Mouse (Mus musculus): Measurements from ENCODE around the gene Afap1.

The Afap1 gene

DNA sequence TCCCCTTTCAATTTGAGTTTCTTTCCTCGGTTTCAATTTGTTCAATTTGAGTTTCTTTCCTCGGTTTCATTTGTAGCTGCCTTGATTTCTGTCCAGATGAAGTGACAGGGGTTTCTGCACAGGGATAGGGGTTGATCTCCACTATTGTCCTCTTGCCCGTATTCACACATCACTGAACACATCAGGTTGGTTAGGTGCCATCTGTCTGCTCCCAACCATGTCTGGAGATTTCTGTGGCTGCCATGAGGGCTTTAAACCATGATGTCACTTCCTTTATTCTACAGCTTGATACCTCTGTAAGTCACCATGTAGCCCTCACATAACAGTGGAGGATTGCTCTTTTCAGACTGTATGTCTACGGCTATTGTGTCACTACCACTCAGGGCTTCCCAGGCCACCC lies 4.0 kb downstream of the Afap1 start:
- DNase-seq (ENCODE audit: low read depth, low spot score) = no peak

DNA sequence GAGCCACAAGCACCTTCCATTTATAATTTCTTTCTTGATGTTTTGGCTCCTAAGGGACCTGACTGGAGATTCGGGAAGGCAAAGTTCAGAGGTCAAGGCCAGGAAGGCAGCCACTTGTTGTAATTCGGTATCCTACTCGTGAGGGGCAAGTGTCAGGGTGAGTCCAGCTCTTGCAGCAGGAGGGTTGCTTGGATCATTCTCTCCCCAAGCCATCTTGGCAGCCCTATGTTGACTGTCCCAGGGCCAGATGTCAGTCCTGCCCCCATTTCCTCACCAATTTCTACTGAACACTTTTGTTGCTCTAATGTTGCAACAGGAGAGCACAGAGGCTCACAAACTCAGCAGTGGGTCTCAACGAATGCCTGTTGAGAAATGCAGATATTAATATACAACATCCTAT lies 5.0 kb downstream of the Afap1 start:
- no peak for DNase-seq (ENCODE audit: low read depth, low spot score)

DNA sequence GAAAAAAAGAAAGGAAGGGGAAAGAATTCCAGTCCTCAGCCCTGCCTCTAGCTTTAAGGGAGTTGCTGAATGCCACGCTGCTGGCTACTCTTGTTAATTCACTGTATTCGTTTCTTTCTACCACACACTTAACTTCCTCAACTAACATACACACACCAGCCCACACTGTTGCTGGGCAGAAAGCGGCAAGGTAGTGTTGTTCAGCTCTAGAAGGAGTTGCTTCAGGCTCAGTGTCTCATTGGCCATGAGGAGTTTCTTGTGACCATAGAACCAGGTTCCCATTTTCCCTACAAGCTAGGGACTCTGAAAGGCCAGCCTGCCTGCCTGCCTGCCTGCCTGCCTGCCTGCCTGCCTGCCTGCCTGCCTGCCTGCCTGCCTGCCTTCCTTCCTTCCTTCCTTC lies 5.9 kb downstream of the Afap1 start:
- DNase-seq (ENCODE audit: low read depth, low spot score) = no peak

DNA sequence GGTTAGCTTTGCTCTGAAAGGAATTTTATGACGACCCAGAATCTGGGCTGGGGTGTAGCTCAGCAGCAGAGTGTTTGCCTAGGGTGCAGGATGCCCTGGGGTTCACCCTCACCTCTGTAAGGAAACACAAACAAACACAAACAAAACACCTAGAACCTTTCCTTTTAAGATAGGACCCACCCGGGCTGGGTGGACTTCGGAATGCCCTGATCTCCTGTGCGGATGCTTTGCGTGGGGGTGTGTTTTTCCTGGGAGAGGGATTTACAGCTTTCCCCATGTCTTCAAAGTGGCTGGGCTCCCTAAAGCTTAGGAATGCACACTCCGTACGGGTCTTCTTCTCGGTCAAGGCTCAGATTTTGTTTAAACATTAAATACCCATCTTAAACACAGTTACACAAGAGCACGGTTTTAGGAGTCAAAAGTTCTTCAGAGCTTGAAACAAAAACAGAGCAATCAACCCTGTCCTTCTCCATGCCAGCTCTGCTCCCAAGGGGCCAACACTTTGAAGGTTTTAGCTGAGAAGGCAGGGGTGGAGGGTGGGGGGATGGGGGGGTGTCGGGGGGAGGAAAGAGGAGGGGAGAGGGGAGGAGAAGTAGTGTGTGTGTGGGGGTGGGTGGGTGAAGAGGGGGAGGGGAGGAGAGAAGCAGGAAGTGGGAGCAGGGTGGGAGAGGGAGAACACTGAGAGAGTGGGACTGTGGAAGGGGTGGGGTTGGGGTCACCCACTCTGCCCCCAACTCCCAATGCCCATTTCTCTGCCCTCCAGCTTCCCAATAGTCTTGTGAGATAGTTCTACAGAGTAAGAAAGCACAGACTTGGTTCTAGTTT lies 7.5 kb downstream of the Afap1 start:
- no peak for DNase-seq (ENCODE audit: low read depth, low spot score)

DNA sequence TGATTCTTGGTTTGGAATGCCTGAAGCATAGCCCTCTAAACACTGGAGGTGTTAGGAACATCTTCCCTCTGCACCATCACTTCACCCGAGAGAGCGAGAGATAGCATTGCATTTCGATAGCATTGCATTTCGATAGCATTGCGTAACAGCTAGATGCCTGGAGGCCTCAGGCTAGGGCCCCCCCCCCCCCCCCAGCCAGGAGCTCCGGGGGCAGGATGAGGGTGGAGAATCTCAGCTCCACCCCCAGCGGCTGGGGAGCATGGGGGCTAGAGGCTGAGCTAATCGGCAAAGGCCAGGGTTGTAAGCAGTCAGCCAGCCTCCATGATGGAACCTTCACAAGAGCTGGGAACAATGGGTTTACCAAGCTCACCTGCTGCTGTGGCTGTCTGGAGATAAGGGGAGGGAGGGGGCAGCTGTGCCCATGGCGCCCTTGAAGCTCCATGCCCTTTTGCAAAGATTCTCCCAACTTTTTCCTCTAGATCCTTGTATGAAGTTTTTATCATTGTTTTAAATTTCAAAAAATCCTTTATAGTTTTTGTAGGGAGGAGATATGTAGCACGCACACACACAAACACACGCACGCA lies 8.2 kb downstream of the Afap1 start:
- no peak for DNase-seq (ENCODE audit: low read depth, low spot score)

DNA sequence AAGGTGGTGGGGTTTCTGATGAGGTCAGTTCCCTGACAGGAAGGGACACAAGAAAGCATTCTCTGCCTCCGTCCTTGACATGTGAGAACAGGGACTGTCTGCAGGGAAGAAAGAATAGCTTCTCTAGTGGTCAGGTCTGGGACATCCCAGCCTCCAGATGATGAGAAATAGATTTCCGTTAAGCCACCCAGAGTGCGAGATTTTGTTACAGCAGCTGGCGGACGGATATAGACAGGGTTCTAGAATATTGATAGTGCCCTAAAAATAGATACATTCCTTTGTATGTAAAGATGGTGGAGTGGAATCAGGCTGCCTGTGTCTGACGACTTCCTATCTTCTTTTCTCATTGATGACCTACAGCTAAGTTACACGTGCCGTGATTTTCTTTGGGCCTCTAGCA lies 10.3 kb downstream of the Afap1 start:
- no peak for DNase-seq (ENCODE audit: low read depth, low spot score)

DNA sequence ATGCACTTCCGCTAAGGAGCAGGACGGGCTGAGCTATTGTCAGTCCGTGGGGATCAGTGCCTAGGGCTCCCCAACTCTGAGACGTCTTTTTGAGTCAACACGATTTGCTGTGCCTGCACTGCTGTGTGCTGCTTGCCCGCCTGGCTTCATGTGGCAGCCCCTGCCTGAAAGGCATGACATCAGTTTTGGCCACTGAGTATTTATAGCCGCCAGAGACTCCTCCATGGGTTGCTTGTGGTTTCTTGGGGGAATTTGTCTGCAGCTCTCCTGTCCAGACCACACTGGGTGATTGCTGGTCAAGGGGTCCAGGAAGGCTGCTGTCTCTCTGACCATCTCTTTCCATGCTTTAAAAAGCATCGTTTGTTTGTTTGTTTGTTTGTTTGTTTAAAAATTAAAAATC lies 12.2 kb downstream of the Afap1 start:
- DNase-seq (ENCODE audit: low read depth, low spot score) = no peak

DNA sequence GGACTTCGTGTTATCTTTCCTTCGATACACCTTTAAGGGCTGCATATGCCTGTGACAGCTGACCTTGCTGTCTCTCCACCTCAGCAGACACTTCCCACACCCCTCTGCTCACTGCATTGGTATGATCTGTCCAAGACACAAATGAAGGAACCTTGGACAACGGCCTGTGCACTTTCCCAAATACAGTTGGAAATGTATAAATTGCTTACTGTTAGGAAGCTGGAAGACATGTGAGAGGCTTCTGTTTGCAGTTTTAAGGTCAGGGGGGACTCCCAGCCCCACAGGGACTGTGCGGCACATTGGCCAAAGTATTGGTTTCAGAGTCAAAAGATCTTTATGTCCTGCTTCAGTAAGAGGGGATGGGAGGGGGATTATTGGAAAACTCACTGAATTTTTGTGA lies 14.0 kb downstream of the Afap1 start:
- no peak for DNase-seq (ENCODE audit: low read depth, low spot score)

DNA sequence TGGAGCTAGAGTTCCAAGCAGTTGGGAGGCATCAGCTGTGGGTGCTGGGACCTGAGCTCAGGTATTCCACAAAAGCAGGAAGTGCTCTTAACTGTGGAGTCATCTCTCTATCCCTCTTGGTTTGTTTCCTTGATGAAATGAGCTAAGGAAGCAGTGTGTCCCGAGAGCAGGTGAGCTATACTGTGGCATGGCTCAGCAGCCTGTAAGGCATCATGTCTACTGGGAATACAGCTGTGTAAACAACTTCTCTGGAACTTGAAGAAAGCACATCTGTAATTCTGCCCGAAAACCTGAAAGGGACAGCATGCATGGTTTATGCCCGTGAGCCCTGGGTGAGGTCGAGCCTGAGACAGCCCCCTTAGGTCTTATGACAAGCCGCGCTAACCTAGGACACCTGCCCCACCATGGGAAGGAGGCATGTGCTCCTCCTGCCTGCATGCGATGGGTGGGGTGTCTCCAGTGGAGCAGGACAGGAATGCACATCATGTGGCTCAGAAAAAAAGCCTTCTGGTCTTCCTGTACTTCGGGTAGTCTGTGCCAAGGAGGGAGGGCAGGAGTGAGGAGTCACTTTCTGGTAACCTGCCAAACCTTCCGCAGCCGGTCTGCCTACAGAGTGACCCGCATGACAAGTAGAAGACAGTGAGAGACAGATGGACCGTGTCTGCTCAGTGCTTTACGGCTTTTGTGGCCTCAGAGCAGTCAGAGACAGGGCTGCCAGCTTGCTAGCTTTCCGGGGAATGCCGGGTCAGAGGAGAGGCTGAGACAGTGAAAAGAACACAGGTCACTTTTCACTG lies 14.7 kb downstream of the Afap1 start:
- DNase-seq (ENCODE audit: low read depth, low spot score) = peak; percentile 58

DNA sequence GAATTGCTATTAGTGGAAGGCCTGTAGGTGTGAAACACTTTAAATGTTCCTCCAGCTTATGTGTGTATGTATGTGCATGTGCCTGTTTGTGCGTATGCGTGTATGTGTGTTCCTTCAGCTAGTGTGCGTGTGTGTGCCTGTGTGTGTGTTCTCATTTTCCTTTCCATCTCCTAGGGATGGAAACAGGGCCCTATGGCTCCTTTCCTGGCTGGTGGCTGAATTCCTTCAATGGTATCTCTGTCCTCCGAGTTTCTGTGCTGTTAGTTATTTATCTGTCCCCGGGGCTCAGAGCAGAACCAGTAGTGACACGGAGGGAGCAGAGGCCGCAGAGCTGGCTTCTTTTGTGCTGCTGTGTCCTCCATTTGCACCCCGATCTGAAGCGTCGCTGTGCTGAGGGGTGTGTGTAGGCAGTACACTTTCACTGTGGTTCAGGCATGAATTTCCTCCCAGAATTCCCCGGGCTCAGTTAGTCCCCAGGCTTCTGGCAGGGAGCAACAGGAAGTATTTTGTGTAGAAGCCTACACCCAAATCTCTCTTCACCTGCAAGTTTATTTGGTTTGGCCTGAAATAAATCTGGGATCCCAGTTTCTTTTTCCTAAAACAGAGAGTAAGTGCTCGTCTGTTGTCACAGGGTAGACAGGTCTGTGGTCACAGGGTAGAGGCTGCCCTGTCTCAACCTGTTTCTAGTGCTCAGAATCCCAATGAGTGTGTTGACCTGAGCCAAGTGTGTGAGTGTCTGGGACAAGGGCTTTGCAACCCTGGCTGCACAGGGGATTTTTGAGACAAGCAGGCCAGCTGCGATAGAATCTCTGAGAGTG lies 15.7 kb downstream of the Afap1 start:
- DNase-seq (ENCODE audit: low read depth, low spot score) = no peak

DNA sequence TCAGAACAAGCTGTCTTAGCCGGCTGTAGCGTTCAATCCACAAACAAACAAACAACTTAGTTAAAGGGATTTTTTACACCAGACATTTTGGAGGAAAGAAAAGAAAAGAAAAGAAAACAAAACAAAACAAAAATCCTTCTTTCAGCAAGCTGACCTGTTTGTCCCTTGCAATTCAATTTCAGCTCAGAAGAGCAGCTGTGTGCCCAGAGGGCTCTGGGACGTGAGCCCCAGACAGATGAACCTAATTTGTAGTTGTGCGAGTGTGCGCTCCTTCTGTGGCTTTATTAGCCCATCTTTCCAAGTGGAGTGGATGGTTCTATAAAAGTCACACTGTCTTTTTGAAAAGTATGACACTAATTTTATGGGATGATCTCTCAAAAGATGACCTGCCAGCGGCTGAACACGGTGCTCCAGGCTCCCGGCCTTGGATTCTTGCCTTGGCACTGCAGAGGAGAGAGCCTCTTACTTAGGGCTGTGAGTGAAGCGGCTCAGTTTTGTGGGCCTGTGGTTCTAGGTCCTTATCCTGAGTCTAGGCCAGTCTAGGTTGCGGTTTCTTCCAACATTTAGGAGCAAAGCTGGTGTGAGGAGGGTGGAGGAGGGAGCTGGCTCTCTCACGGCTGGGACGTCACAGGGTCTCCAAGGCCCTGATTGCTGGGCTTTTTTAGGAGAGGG lies 22.6 kb downstream of the Afap1 start:
- DNase-seq (ENCODE audit: low read depth, low spot score) = no peak

DNA sequence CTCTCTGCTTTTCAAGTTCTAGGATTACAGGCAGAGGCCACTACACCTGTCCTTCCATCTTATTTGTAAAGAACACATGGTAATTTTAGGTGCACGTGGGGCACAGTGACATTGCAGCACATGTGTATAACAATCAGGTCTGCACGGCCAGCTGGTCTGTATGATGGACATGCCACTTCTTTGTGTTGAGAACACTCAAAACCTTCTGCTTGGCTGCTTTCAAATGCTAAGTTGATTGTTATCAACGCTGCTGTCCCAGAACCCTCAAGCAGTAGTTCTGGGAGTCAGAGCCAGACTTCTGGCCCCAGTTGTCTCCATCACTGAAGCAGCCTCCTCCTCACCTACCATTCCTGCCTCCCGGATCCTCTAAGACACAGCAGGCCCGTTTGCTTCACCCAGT lies 23.5 kb downstream of the Afap1 start:
- DNase-seq (ENCODE audit: low read depth, low spot score) = no peak

DNA sequence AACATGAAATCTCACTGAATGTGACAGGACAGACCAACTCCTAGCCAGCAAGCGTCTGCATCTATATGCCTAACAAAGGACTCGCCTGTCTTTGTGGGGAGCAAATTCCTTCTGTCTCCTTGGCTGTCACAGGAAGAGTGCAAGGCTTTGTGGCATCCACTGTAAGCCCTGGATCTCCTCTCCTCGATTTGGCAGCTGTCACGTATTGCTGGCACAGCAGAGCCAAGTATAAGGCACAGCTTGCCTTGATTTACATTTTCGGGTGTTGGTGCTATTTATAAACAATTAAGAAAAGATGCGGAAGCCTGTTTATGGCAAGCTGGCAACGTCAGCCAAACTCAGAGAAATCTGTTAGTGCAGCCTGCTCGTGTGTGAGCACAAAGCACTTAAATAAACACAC lies 25.3 kb downstream of the Afap1 start:
- DNase-seq (ENCODE audit: low read depth, low spot score) = peak; percentile 60

DNA sequence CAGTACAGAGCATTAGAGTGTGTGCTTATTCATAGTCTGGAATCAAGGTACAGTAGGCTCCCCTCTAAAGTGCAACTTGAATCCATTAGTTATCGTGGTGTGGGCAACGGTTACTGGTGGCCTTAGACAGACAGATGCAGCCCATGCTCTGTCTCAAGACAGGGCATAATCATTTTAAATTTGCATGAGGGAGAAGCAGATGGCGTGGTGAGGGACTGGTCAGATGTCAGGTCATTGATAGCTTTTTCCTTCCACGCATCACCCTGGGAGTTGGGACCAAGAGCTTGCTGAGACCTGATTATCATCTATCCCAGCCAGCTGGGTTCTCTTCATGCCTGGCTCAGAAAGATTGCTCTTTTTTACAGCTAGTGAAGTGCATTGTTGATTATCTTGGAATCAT lies 27.0 kb downstream of the Afap1 start:
- DNase-seq (ENCODE audit: low read depth, low spot score) = no peak

DNA sequence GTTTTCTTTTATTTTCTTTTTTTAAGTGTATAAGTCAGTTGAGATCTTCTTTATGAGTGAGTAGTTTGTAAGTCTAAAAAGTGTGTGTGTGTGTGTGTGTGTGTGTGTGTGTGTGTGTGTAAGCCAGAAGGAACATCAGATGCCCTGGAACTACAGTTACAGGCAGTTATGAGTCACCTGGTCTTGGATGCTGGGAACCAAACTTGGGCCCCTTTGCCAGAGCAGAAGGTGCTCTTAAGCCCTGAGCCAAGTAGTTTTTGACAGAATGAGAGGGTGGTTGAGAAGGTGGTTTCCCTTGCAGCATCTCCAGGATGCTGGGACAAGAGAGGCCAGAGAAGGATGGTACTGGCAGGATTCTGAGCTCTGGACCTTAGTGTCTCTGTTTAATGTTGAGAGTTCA lies 27.4 kb downstream of the Afap1 start:
- DNase-seq (ENCODE audit: low read depth, low spot score) = no peak

DNA sequence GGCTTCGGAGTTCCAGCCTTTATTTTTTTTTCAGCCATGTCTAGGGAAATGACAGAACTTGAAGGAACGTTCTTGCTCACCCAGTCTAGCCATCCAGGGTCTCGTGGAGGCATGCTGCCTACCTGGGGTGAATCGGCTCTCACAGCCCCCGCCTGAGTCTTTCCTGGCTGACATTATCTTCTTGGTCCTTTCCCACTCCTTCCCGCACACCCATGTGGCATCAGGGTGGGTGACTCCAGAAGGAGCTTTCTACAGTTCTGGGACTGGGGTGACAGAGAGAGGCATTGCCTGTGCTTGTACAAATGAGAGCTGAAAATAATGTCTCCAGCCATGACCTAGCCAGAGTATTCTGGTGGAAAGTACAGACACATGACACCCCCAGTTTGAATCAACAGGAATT lies 28.0 kb downstream of the Afap1 start:
- no peak for DNase-seq (ENCODE audit: low read depth, low spot score)

DNA sequence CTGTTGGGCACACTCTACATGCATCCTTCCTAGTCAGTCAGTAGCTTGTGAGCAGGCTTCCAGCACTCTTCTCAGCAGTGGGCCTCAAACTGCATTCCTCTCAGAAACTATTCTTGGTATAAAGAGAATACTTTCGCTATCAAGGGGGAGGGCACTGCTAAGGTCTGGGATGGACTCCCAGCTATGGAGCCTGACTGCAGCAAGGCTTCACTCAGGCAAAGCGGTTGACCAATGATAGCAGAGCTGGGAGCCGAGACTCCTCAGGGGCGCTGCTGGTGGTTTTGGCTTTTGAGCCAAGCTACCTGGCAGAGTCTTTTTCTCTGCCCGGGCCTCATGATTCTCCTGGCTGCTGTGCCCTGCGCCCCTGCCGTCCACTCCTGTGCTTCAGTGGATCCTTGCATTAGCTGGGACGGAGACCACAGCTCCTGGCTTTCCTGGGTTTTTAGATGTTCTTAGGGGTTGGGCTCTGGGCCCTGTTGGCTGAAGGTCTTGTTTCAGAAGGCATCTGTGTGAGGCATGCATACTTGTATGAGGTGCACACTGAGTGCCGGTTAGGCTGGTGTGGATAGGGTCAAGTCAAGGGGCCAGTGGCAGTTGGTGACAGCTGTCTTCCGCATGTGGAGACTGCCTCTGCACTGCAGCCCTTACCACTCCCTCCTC lies 28.6 kb downstream of the Afap1 start:
- no peak for DNase-seq (ENCODE audit: low read depth, low spot score)

DNA sequence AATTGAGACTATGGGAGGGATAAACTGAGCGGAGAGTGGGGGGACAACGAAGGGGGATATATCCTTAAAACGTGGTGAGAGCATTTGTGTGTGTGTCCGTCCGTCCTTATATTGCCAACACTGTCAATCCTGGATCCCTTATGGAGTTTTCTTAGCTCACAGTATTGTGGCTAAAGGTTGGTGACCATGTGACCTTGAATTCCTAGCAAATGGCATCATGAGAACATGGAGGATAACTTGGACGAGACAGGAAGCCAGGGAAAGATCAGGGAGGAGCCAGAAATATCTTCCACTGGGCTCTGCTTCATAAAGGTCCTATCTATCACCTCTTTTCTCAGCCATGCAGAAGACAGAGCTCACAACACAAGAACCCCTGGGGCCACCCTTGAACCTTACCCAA lies 30.3 kb downstream of the Afap1 start:
- no peak for DNase-seq (ENCODE audit: low read depth, low spot score)

DNA sequence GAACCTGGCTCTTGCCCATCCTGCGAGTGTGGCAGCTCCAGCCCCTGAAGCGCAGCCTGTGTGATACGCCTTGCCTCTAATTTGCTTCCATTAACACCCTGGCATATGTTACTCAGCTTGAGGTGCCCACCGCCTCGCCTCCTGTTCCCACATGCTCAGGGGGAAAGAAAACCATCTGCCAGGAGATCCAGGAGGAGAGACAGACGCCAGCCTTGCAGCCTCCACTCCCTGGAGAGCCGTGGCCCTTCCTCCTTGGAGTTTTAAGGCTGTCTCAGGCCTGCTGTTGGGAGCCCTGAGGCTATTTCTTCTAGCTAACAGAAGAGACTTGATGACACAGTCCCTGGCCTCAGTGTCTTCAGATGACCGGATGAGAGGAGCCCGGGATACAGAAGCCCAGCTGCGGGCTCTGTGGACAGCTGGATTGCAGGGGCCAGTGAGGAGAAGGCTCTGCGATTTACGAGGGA lies 32.1 kb downstream of the Afap1 start:
- peak; percentile 69 for DNase-seq (ENCODE audit: low read depth, low spot score)

DNA sequence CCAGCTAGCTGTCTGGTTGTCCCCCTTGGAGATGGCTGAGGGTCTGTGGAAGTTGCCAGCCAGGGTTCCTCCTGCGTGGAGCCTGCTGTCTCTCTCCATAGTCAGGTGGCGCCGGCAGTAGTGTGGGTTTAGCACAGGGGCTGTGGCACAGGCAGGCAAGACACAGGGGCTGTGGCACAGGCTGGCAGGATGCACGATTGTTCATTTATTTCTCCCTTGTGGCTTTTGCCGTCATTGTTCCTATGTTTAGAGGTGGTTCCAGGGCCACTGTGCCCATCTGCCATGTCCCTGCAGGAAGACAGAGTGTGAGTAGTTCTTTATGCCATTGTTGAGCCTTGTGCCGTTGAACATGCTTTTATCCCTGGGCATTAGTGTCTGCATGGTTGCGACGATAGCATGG lies 33.4 kb downstream of the Afap1 start:
- no peak for DNase-seq (ENCODE audit: low read depth, low spot score)

DNA sequence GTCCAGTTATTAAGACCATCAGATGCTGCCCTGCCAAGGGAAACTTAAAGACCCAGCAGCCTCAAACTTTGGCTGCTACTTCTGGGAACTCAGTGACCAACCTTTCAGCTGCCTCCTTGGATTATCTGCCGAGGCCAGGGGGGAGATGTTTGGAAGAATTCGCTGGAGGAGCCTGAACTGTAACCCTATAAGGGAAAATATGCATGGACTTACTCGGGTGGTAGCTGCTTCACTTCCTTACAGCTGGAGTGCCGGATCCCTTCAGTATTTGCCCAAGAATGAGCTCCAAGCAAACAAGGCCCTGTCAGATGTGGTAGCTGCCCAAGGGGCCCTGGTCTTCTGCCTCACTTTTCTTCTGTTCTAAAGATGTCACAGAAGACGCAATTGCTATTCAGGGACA lies 38.2 kb downstream of the Afap1 start:
- DNase-seq (ENCODE audit: low read depth, low spot score) = no peak
